Mouse (Mus musculus) liver, embryonic 14.5 days (tissue): ENCODE data around the gene Mthfd1. TPM values are rescaled to one million over a fixed set of nuclear protein-coding genes. Genes with fewer than 3 reads are reported as not detected.

ENCODE experiments used
- ATAC-seq: fragments of 200-750 bp; cut with Nextera tagmentation; 2 replicates; pipeline ENCODE4 v1.8.0; 2017; ENCODE audit warnings: moderate number of reproducible peaks, mild to moderate bottlenecking, moderate library complexity; ENCODE audit not compliant: insufficient read depth
- DNase-seq, 3 experiments: peaks; one replicate each; pipeline ENCODE4 v3.0.0-alpha.2; 2012 to 2013; ENCODE audit warnings: low read depth in 3 of 3, low spot score in 3 of 3
- H3K27ac ChIP-seq: fragments of 300-500 bp; sonication (generic); 2 replicates; pipeline ENCODE4 v1.5.1; 2014; ENCODE audit warnings: moderate library complexity, mild to moderate bottlenecking, control low read depth, inconsistent platforms
- H3K27me3 ChIP-seq: fragments of 300-500 bp; sonication (generic); 2 replicates; pipeline ENCODE4 v1.6.1; 2014; ENCODE audit warnings: mild to moderate bottlenecking, low read length, moderate library complexity; ENCODE audit not compliant: control insufficient read depth, insufficient read depth
- H3K36me3 ChIP-seq: fragments of 300-500 bp; sonication (generic); replicated peaks from 2 replicates; pipeline ENCODE4 v1.6.1; 2014; ENCODE audit warnings: low read depth; ENCODE audit not compliant: control insufficient read depth, insufficient read depth
- H3K4me1 ChIP-seq, 2 experiments: fragments of 200-500 bp in 1 of 2; fragments of 300-500 bp in 1 of 2; sonication (generic) in 1 of 2; replicated peaks; 2 replicates each; pipeline ENCODE4 v1.6.1; 2012 to 2014; ENCODE audit warnings: antibody characterized with exemption in 1 of 2, inconsistent platforms in 1 of 2, low read length in 1 of 2; ENCODE audit not compliant: control insufficient read depth in 2 of 2, insufficient read depth in 2 of 2
- H3K4me2 ChIP-seq: fragments of 300-500 bp; sonication (generic); 2 replicates; pipeline ENCODE4 v1.6.1; 2014; ENCODE audit warnings: low read depth, mild to moderate bottlenecking, control low read depth, moderate library complexity
- H3K4me3 ChIP-seq, 2 experiments: fragments of 200-500 bp in 1 of 2; fragments of 300-500 bp in 1 of 2; sonication (generic) in 1 of 2; 2 replicates each; pipeline ENCODE4 v1.5.1; 2012 to 2014; ENCODE audit warnings: low read depth in 2 of 2, low read length in 2 of 2, mild to moderate bottlenecking in 2 of 2, control low read depth in 1 of 2, inconsistent platforms in 1 of 2, moderate library complexity in 1 of 2; ENCODE audit not compliant: insufficient read depth in 1 of 2
- H3K9ac ChIP-seq: fragments of 300-500 bp; sonication (generic); replicated peaks from 2 replicates; pipeline ENCODE4 v1.6.1; 2014; ENCODE audit warnings: mild to moderate bottlenecking, control low read depth, moderate library complexity
- H3K9me3 ChIP-seq: fragments of 300-500 bp; sonication (generic); 2 replicates; pipeline ENCODE4 v1.6.1; 2016; ENCODE audit warnings: low read length, mixed read lengths; ENCODE audit not compliant: control insufficient read depth
- CTCF ChIP-seq: IDR thresholded peaks from 2 replicates; pipeline ENCODE4 v1.5.1; 2016; ENCODE audit warnings: antibody characterized with exemption, low read depth, control low read depth
- EP300 ChIP-seq: IDR thresholded peaks from 2 replicates; pipeline ENCODE4 v1.6.1; 2016; ENCODE audit warnings: antibody characterized with exemption, low read depth
- WGBS: fragments of 180-500 bp; shearing (Covaris S2); extraction: QIAGEN DNeasy Blood & Tissue Kit; methylation state at CpG from one replicate; pipeline ENCODE4 v1.1.7; 2014; ENCODE audit not compliant: insufficient replicate concordance; 5-methylcytosine and 5-hydroxymethylcytosine counted together
- polyA plus RNA-seq, 2 experiments: library from polyadenylated mRNA; depleted of rRNA in 1 of 2; stranded (reverse) in 1 of 2; unstranded in 1 of 2; fragments of >200 nt; fragmentation: Nextera tagmentation in 1 of 2; extraction: Ambion mirVana in 1 of 2; gene quantifications; 2 replicates each; pipeline versions ENCODE4 v1.2.1 to v1.2.3; 2012 to 2014

Gene Mthfd1
- polyA plus RNA-seq, 2 experiments = 58.5 to 83.5 TPM

DNA sequence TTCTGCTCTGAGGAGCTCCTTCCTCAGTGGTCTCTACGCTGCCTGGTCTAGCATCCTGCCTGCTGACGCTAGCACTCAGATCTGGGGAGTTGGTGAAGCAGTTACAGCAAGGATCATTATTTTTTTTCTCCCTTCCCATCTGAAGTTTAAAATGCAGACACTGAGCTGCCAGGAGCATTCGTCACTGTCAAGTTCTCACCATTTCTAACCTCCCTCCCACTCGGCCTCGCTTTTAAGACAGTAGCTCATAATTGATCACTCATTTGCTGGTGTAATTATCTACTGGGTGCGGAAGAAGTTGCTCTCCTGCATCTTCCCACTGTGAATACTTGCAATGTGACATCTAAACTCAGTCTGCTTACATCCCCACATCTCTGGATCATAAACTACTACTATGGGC lies 30.3 kb downstream of the Mthfd1 start:
- no peak overlapping the region for H3K4me2 ChIP-seq
- 78% methylated on average over 6 of the region's 6 CpGs for WGBS
- no peak overlapping the region for H3K27ac ChIP-seq
- TF ChIP-seq CTCF (no peak), EP300 (no peak)
- no peak overlapping the region for H3K9ac ChIP-seq
- H3K9me3 ChIP-seq = no peaks in the 10 kb centered on the region
- ATAC-seq (no peak), DNase-seq (no peak)
- H3K27me3 ChIP-seq = no peaks in the 10 kb centered on the region
- no peaks in the 10 kb centered on the region for H3K4me1 ChIP-seq
- H3K4me3 ChIP-seq = no peak overlapping the region
- peaks cover 36% of the 10 kb centered on the region for H3K36me3 ChIP-seq

DNA sequence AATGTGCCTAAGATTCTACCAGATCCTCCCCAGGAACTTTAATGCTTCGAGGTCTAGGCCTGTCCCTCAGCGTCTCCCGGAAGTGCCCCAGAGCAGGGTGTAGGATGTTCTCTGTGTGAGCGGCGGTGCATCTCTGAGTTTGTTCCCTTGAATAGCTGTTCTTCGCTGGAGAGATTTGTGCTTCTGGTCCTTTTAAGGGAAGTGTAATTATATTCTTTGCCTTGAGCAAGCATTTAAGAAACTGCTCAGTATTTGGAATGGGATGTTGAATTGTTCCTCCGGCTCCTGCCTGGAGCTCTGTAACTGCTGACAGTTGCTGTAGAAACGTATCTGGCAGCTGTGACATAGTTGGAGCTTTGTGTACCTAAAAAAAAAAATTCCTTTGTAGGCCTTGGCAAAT lies 32.9 kb downstream of the Mthfd1 start:
- no peak overlapping the region for H3K4me3 ChIP-seq
- H3K27ac ChIP-seq = no peak overlapping the region
- H3K9ac ChIP-seq = no peak overlapping the region
- TF ChIP-seq CTCF (no peak), EP300 (no peak)
- no peaks in the 10 kb centered on the region for H3K4me1 ChIP-seq
- no peak overlapping the region for H3K4me2 ChIP-seq
- no peaks in the 10 kb centered on the region for H3K9me3 ChIP-seq
- no peak for DNase-seq
- no peak for ATAC-seq
- H3K27me3 ChIP-seq = no peaks in the 10 kb centered on the region
- WGBS = 87% methylated on average over 8 of the region's 8 CpGs
- peaks cover 44% of the 10 kb centered on the region for H3K36me3 ChIP-seq

DNA sequence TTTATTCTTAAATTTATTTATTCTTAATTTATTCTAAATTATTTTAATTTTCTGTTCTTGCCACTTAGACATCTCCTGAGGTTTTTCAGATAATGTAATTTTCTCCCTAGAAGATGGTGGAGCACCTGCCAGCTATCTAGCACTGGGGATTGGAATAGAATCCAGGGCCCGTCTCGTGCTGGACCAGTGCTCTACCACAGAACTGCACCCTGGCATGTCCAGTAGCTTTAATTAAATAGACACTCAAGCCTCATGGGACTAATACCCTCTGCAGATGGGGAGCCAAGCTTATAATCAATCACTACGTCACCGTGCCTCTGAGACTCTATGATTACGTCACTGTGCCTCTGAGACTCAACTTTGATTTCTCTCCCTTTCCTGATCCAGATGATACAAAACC lies 33.4 kb downstream of the Mthfd1 start:
- H3K9me3 ChIP-seq = no peaks in the 10 kb centered on the region
- no peaks in the 10 kb centered on the region for H3K4me1 ChIP-seq
- H3K4me3 ChIP-seq = no peak overlapping the region
- 85% methylated on average over 5 of the region's 5 CpGs for WGBS
- H3K27me3 ChIP-seq = no peaks in the 10 kb centered on the region
- H3K27ac ChIP-seq = no peak overlapping the region
- TF ChIP-seq CTCF (no peak), EP300 (no peak)
- no peak overlapping the region for H3K4me2 ChIP-seq
- H3K9ac ChIP-seq = no peak overlapping the region
- DNase-seq = no peak
- peaks cover 41% of the 10 kb centered on the region for H3K36me3 ChIP-seq
- no peak for ATAC-seq

DNA sequence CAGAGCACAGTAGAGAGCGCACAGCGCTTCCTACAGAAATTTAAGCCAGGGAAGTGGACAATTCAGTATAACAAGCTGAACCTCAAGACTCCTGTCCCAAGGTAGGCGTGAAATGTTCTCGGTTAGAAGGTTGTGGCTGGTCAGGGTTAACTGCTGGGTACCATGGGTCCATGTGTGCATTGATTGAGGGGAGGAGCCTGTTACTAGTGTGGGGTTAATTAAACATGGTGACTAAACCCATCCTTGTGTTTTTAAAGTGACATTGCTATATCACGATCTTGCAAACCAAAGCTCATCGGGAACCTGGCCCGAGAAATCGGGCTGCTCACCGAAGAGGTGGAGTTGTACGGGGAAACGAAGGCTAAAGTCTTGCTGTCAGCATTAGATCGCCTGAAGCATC lies 34.3 kb downstream of the Mthfd1 start:
- Histone ChIP-seq H3K4me2 (no peak overlapping the region), H3K4me1 (no peaks in the 10 kb centered on the region), H3K27ac (no peak overlapping the region), H3K4me3 (no peak overlapping the region), H3K9me3 (no peaks in the 10 kb centered on the region), H3K36me3 (peaks cover 42% of the 10 kb centered on the region), H3K9ac (no peak overlapping the region), H3K27me3 (no peaks in the 10 kb centered on the region)
- no peak for TF ChIP-seq EP300
- no peak for TF ChIP-seq CTCF
- DNase-seq (no peak), ATAC-seq (0 out of 2 replicates have a peak, but pooled peaks have one; percentile 45)
- WGBS = 87% methylated on average over 12 of the region's 12 CpGs

DNA sequence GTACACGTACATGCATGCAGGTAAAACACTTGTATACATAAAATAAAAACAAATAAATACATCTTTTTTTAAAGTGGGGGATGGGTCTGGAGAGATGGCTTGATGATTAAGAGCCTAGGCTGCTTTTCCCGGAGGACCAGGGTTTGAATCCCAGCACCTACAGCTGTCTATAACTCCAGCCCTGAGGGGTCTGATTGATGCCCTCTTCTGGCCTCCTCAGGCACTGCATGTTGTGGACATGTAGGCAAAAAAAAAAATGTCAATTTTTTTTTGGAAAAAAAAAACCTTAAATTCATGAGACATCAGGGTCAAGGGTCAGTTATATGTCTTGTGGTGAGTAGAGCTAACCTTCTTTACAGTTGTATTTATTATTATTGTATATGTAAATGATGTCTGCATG lies 35.2 kb downstream of the Mthfd1 start:
- Histone ChIP-seq H3K9ac (no peak overlapping the region), H3K4me1 (no peaks in the 10 kb centered on the region), H3K9me3 (no peaks in the 10 kb centered on the region), H3K4me2 (no peak overlapping the region), H3K4me3 (no peak overlapping the region), H3K36me3 (peaks cover 48% of the 10 kb centered on the region), H3K27me3 (no peaks in the 10 kb centered on the region), H3K27ac (no peak overlapping the region)
- DNase-seq (no peak), ATAC-seq (no peak)
- 75% methylated on average over 2 of the region's 2 CpGs for WGBS
- TF ChIP-seq CTCF = peak; percentile 51
- TF ChIP-seq EP300 = no peak
